Mouse (Mus musculus): ENCODE results near the gene Atp5g3.
"Not testable (repeated sequence)": the region's sequence is repeated elsewhere in the genome, so short reads cannot be mapped to it uniquely, and the experiment has no call there.

The Atp5g3 gene

GRCm38 (mm10) chr2:73911175-73911700 lies at the start of gene Atp5g3:
TSS of gene Atp5g3 (minus strand) at chr2:73911326.
- DNase-seq (ENCODE audit: low read depth): peak; percentile 93

- DNase-seq (ENCODE audit: low read depth): no peak
Observed at GRCm38 (mm10) chr2:73958342-73958741, 47.2 kb upstream of the Atp5g3 start.

GRCm38 (mm10) chr2:73953612-73954011 lies 42.5 kb upstream of the Atp5g3 start:
- DNase-seq (ENCODE audit: low read depth): no peak

GRCm38 (mm10) chr2:73952597-73953219 lies 41.6 kb upstream of the Atp5g3 start:
- no peak for DNase-seq (ENCODE audit: low read depth)

- DNase-seq (ENCODE audit: low read depth): no peak
Observed at GRCm38 (mm10) chr2:73947360-73947759, 36.2 kb upstream of the Atp5g3 start.

GRCm38 (mm10) chr2:73943735-73944134 lies 32.6 kb upstream of the Atp5g3 start:
- DNase-seq (ENCODE audit: low read depth): no peak

- DNase-seq (ENCODE audit: low read depth): no peak
Observed at GRCm38 (mm10) chr2:73942844-73943243, 31.7 kb upstream of the Atp5g3 start.

GRCm38 (mm10) chr2:73941281-73941680 lies 30.2 kb upstream of the Atp5g3 start:
- DNase-seq (ENCODE audit: low read depth): no peak

GRCm38 (mm10) chr2:73940471-73940870 lies 29.3 kb upstream of the Atp5g3 start:
- DNase-seq (ENCODE audit: low read depth): no peak

- no peak for DNase-seq (ENCODE audit: low read depth)
Observed at GRCm38 (mm10) chr2:73938896-73939295, 27.8 kb upstream of the Atp5g3 start.

- DNase-seq (ENCODE audit: low read depth): no peak
Observed at GRCm38 (mm10) chr2:73932676-73933313, 21.7 kb upstream of the Atp5g3 start.

- no peak for DNase-seq (ENCODE audit: low read depth)
Observed at GRCm38 (mm10) chr2:73927711-73928110, 16.6 kb upstream of the Atp5g3 start.

GRCm38 (mm10) chr2:73925539-73925938 lies 14.4 kb upstream of the Atp5g3 start:
- no peak for DNase-seq (ENCODE audit: low read depth)

GRCm38 (mm10) chr2:73925089-73925488 lies 14.0 kb upstream of the Atp5g3 start:
- no peak for DNase-seq (ENCODE audit: low read depth)

GRCm38 (mm10) chr2:73919642-73920041 lies 8.5 kb upstream of the Atp5g3 start:
- DNase-seq (ENCODE audit: low read depth): no peak

- DNase-seq (ENCODE audit: low read depth): no peak
Observed at GRCm38 (mm10) chr2:73912264-73912663, 1.1 kb upstream of the Atp5g3 start.

GRCm38 (mm10) chr2:73910571-73911174 lies 453 bp downstream of the Atp5g3 start:
- peak; percentile 56 for DNase-seq (ENCODE audit: low read depth)

- DNase-seq (ENCODE audit: low read depth): no peak
Observed at GRCm38 (mm10) chr2:73909116-73909515, 2.0 kb downstream of the Atp5g3 start.

- DNase-seq (ENCODE audit: low read depth): not testable (repeated sequence)
Observed at GRCm38 (mm10) chr2:73904679-73905078, 6.4 kb downstream of the Atp5g3 start.

- DNase-seq (ENCODE audit: low read depth): no peak
Observed at GRCm38 (mm10) chr2:73903536-73903935, 7.6 kb downstream of the Atp5g3 start.

GRCm38 (mm10) chr2:73902328-73902727 lies 8.8 kb downstream of the Atp5g3 start:
- not testable (repeated sequence) for DNase-seq (ENCODE audit: low read depth)

- DNase-seq (ENCODE audit: low read depth): no peak
Observed at GRCm38 (mm10) chr2:73901169-73901568, 10.0 kb downstream of the Atp5g3 start.

GRCm38 (mm10) chr2:73900364-73900763 lies 10.8 kb downstream of the Atp5g3 start:
- DNase-seq (ENCODE audit: low read depth): no peak
